Mouse (Mus musculus) mammary gland, adult 2 months (tissue): ENCODE results near the gene Gm9857. TPM values are rescaled to one million over a fixed set of nuclear protein-coding genes. Genes with fewer than 3 reads are reported as not detected.

Experiments used
- polyA plus RNA-seq: library from polyadenylated mRNA; depleted of rRNA; stranded (reverse); fragments of >200 nt; gene quantifications from 2 replicates; pipeline ENCODE4 v1.2.3, GENCODE M21; 2012; ENCODE audit warnings: low replicate concordance; rRNA removed

Gene Gm9857
- polyA plus RNA-seq = not detected in 2 replicates

GRCm38 (mm10) chr3:108940001-108940633 lies at the start of gene Gm9857:
Gene Gm9857 (minus strand): TSS chr3:108940445.

GRCm38 (mm10) chr3:108939573-108939972 lies 672 bp downstream of the Gm9857 start, which contains the start of gene Henmt1:
Gene Henmt1 (plus strand): TSS chr3:108939873.

GRCm38 (mm10) chr3:108911548-108912413 lies 28.5 kb downstream of the Gm9857 start, which contains the start of gene Prpf38b:
Gene Prpf38b (minus strand): TSS chr3:108911727.

Other genes with a start within 250 kb of the Gm9857 start
- 2.8 and 4.0 TPM in 2 replicates for gene Gpsm2, start 218.1 kb downstream of the Gm9857 start, polyA plus RNA-seq
- 0.10 and 0.36 TPM in 2 replicates for gene Aknad1, start 200.8 kb downstream of the Gm9857 start, polyA plus RNA-seq
- gene Stxbp3, start 99.9 kb downstream of the Gm9857 start, polyA plus RNA-seq = 5.3 and 14.7 TPM in 2 replicates
- gene Fndc7, start 50.4 kb downstream of the Gm9857 start, polyA plus RNA-seq = 0.65 and 2.3 TPM in 2 replicates
- gene Prpf38b, start 28.7 kb downstream of the Gm9857 start, polyA plus RNA-seq = 40.0 and 126 TPM in 2 replicates
- 0.08 and 0.23 TPM in 2 replicates for gene Henmt1, start 572 bp downstream of the Gm9857 start, polyA plus RNA-seq
- 7.0 and 17.5 TPM in 2 replicates for gene Fam102b, start 87.2 kb upstream of the Gm9857 start, polyA plus RNA-seq
- not detected in 2 replicates for gene Slc25a54, start 140.0 kb upstream of the Gm9857 start, polyA plus RNA-seq
- gene Slc25a24, start 182.7 kb upstream of the Gm9857 start, polyA plus RNA-seq = 5.7 and 11.2 TPM in 2 replicates